Mouse (Mus musculus) heart, postnatal 4 days (tissue): ENCODE data around the gene Tardbp. TPM values are rescaled to one million over a fixed set of nuclear protein-coding genes. Genes with fewer than 3 reads are reported as not detected.

Experiments used
- DNase-seq: peaks from one replicate; pipeline ENCODE4 v3.0.0; 2021
- total RNA-seq, 2 experiments: library from RNA; stranded (reverse); gene quantifications; 2 replicates each; pipeline ENCODE4 v1.2.3; 2021

Gene Tardbp
- total RNA-seq, 2 experiments from 2014 or later, result 198 to 204 TPM

GRCm38 (mm10) chr4:148600316-148600715 is 26.5 kb downstream of the Tardbp start:
- DNase-seq, result no peak

GRCm38 (mm10) chr4:148598826-148599225 is 28.0 kb downstream of the Tardbp start:
- no peak for DNase-seq

- DNase-seq, result no peak
These were observed 30.1 kb downstream of the Tardbp start for GRCm38 (mm10) chr4:148596731-148597130.

GRCm38 (mm10) chr4:148595916-148596315 is 30.9 kb downstream of the Tardbp start:
- DNase-seq, result no peak

GRCm38 (mm10) chr4:148593996-148594395 is 32.8 kb downstream of the Tardbp start:
- no peak for DNase-seq

GRCm38 (mm10) chr4:148591637-148592380 is 35.0 kb downstream of the Tardbp start:
- DNase-seq, result no peak

GRCm38 (mm10) chr4:148591171-148591630 is 35.6 kb downstream of the Tardbp start, which contains the start of gene Srm:
Gene Srm, plus strand, starts transcription at chr4:148591503.
- DNase-seq, result peak; percentile 98

GRCm38 (mm10) chr4:148590421-148591170 is 36.2 kb downstream of the Tardbp start:
- DNase-seq, result no peak

GRCm38 (mm10) chr4:148589565-148589964 is 37.3 kb downstream of the Tardbp start:
- DNase-seq, result no peak

- peak; percentile 62 for DNase-seq
These were observed 38.0 kb downstream of the Tardbp start for GRCm38 (mm10) chr4:148588793-148589192.

GRCm38 (mm10) chr4:148586648-148587047 is 40.2 kb downstream of the Tardbp start:
- DNase-seq, result no peak

- no peak for DNase-seq
These were observed 43.6 kb downstream of the Tardbp start for GRCm38 (mm10) chr4:148583257-148583656.

- DNase-seq, result no peak
These were observed 45.4 kb downstream of the Tardbp start for GRCm38 (mm10) chr4:148581422-148581821.

- DNase-seq, result peak; percentile 42
These were observed 46.1 kb downstream of the Tardbp start for GRCm38 (mm10) chr4:148580765-148581164.

GRCm38 (mm10) chr4:148573222-148573621 is 53.6 kb downstream of the Tardbp start:
- DNase-seq, result no peak

- DNase-seq, result no peak
These were observed 56.0 kb downstream of the Tardbp start for GRCm38 (mm10) chr4:148570693-148571295.

GRCm38 (mm10) chr4:148570138-148570537 is 56.7 kb downstream of the Tardbp start:
- DNase-seq, result no peak

- no peak for DNase-seq
These were observed 63.2 kb downstream of the Tardbp start for GRCm38 (mm10) chr4:148563595-148563994.

GRCm38 (mm10) chr4:148562676-148563075 is 64.1 kb downstream of the Tardbp start:
- no peak for DNase-seq
